Mouse (Mus musculus): Measurements from ENCODE around the gene Ercc6l2. TPM values are rescaled to one million over a fixed set of nuclear protein-coding genes. Genes with fewer than 3 reads are reported as not detected.

Gene Ercc6l2
- polyA plus RNA-seq, 1 experiment from 2014 or later: 24.4 TPM

- no peaks in the 10 kb centered on the region for H3K9me3 ChIP-seq
- no peaks in the 10 kb centered on the region for H3K27me3 ChIP-seq
- no peak overlapping the region for H3K4me3 ChIP-seq
- no peaks in the 10 kb centered on the region for H3K36me3 ChIP-seq
- ATAC-seq (ENCODE audit: insufficient number of reproducible peaks, insufficient read depth, low FRiP score, low TSS enrichment): no peak
- H3K4me1 ChIP-seq: peaks cover 14% of the 10 kb centered on the region; the same call in 1 of the 2 replicates
- WGBS: 95% methylated on average over 4 of the region's 4 CpGs
- no peak overlapping the region for H3K27ac ChIP-seq
- H3K9ac ChIP-seq: no peak overlapping the region
- H3K4me2 ChIP-seq (replicated peaks): no peak overlapping the region
These were observed 126.1 kb downstream of the Ercc6l2 start for GRCm38 (mm10) chr13:63941170-63941569.

DNA sequence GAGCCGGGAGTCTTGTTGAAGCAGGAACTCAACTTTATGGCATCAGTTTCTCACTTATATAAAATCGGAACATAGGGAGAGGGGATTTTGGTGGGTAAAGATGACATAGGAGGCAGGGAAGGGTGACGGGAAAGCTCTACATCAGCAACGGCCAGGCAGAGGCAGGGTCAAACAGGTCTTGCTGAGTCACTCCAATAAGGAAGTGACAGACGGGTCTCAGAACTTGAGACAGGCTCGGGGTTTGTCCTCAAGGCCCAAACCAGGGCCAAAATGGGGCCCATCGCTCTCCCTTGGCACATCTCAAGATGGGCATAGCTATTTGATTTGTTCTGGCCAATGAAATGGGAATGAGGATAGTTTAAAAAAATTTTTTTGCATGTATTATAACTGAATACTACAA, 128.6 kb downstream of the Ercc6l2 start:
- Histone ChIP-seq H3K27me3 (no peaks in the 10 kb centered on the region), H3K9me3 (no peaks in the 10 kb centered on the region), H3K9ac (no peak overlapping the region), H3K4me3 (no peak overlapping the region), H3K27ac (no peak overlapping the region), H3K4me1 (peaks cover 14% of the 10 kb centered on the region; the same call in 1 of the 2 replicates), H3K4me2 (replicated peaks) (no peak overlapping the region), H3K36me3 (no peaks in the 10 kb centered on the region)
- ATAC-seq (ENCODE audit: insufficient number of reproducible peaks, insufficient read depth, low FRiP score, low TSS enrichment): no peak
- WGBS: 78% methylated on average over 7 of the region's 7 CpGs

- no peak overlapping the region for H3K9ac ChIP-seq
- WGBS: 39% methylated on average over 13 of the region's 13 CpGs
- no peaks in the 10 kb centered on the region for H3K27me3 ChIP-seq
- no peak overlapping the region for H3K27ac ChIP-seq
- H3K4me3 ChIP-seq: no peak overlapping the region
- ATAC-seq (ENCODE audit: insufficient number of reproducible peaks, insufficient read depth, low FRiP score, low TSS enrichment): no peak
- no peak overlapping the region for H3K4me2 ChIP-seq (replicated peaks)
- no peaks in the 10 kb centered on the region for H3K36me3 ChIP-seq
- peaks cover 14% of the 10 kb centered on the region; the same call in 1 of the 2 replicates for H3K4me1 ChIP-seq
- H3K9me3 ChIP-seq: no peaks in the 10 kb centered on the region
These were observed 129.4 kb downstream of the Ercc6l2 start for GRCm38 (mm10) chr13:63944344-63945021.

Other genes with a start within 250 kb of the Ercc6l2 start
- 24.9 and 29.2 TPM in 2 replicates for gene Ptch1, start 241.6 kb upstream of the Ercc6l2 start, polyA plus RNA-seq (2016; fragmentation: Nextera tagmentation; extraction: Ambion mirVana)